Mouse (Mus musculus) embryonic facial prominence, embryonic 11.5 days (tissue): ENCODE measurements around the gene Eepd1. TPM values are rescaled to one million over a fixed set of nuclear protein-coding genes. Genes with fewer than 3 reads are reported as not detected.

Experiments used
- ATAC-seq: fragments of 200-750 bp; cut with Nextera tagmentation; replicated peaks from 2 replicates; pipeline ENCODE4 v1.8.0; 2017; ENCODE audit warnings: low read depth; ENCODE audit not compliant: insufficient number of reproducible peaks, low FRiP score, low TSS enrichment
- DNase-seq: peaks from one replicate; pipeline ENCODE4 v3.0.0-alpha.2; 2015; ENCODE audit warnings: low spot score
- H3K27ac ChIP-seq: fragments of 300-500 bp; sonication (generic); replicated peaks from 2 replicates; pipeline ENCODE4 v1.5.1; 2014; ENCODE audit warnings: mild to moderate bottlenecking, low read depth, low read length, control low read depth
- H3K27me3 ChIP-seq: fragments of 300-500 bp; sonication (generic); 2 replicates; pipeline ENCODE4 v1.6.1; 2014; ENCODE audit warnings: mild to moderate bottlenecking, low read length, moderate library complexity, mixed read lengths; ENCODE audit not compliant: control insufficient read depth, insufficient read depth
- H3K36me3 ChIP-seq: fragments of 300-500 bp; sonication (generic); replicated peaks from 2 replicates; pipeline ENCODE4 v1.6.1; 2014; ENCODE audit warnings: low read depth, mild to moderate bottlenecking, low read length, moderate library complexity, mixed read lengths; ENCODE audit not compliant: control insufficient read depth, insufficient read depth
- H3K4me1 ChIP-seq: fragments of 300-500 bp; sonication (generic); 2 replicates; pipeline ENCODE4 v1.6.1; 2014; ENCODE audit warnings: low read length, mixed read lengths; ENCODE audit not compliant: control insufficient read depth, insufficient read depth
- H3K4me2 ChIP-seq: fragments of 300-500 bp; sonication (generic); 2 replicates; pipeline ENCODE4 v1.6.1; 2014; ENCODE audit warnings: low read depth, mild to moderate bottlenecking, control low read depth, low read length, moderate library complexity
- H3K4me3 ChIP-seq: fragments of 300-500 bp; sonication (generic); 2 replicates; pipeline ENCODE4 v1.5.1; 2014; ENCODE audit warnings: low read depth, low read length, control low read depth
- H3K9ac ChIP-seq: fragments of 300-500 bp; sonication (generic); replicated peaks from 2 replicates; pipeline ENCODE4 v1.6.1; 2014; ENCODE audit warnings: mild to moderate bottlenecking, control low read depth, low read length
- H3K9me3 ChIP-seq: fragments of 300-500 bp; sonication (generic); replicated peaks from 2 replicates; pipeline ENCODE4 v1.6.1; 2016; ENCODE audit warnings: mild to moderate bottlenecking, low read length, inconsistent platforms, mixed read lengths; ENCODE audit not compliant: control insufficient read depth
- WGBS: fragments of 180-500 bp; shearing (Covaris S2); extraction: QIAGEN DNeasy Blood & Tissue Kit; methylation state at CpG from one replicate; pipeline ENCODE4 v1.1.7; 2014; 5-methylcytosine and 5-hydroxymethylcytosine counted together
- polyA plus RNA-seq: library from polyadenylated mRNA; unstranded; fragments of >200 nt; fragmentation: Nextera tagmentation; extraction: Ambion mirVana; gene quantifications from 2 replicates; pipeline ENCODE4 v1.2.1, GENCODE M21; 2014

The Eepd1 gene
- polyA plus RNA-seq, 1 experiment from 2014 or later = 16.1 TPM

DNA sequence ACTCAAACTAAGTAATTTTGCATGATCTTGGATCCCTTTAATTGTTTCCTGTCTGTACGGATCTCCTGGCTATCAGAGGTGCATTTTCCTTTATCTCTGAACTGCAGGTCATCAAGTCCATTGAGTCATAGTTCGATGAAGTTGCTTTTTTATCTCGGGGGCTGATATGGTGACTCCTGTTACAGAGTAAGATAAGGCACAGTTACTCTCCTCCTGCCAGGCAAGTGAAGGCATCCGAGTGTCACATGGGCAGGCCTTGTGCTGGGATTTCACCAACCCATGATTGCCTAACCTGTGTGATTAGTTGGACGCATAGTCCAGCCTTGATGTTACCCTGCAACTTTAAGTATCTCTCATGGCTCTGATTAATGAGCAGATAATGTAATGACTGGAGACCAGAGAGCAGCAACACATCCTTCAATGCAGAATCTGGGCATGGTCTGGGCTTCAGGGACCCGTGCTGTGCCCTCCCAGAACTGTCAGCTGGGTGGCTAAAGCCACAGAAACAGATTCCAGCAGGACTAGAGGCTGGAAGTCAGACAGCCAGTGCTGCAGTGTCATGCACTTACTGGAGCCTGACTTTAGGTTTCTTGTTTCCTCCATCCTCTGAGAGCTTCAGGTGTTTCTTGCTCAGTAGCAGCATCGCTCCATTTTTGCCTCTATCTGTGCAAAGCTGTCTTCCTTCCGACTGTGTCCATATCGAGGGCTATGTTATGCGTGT is 20.4 kb upstream of the Eepd1 start:
- no peak overlapping the region for H3K9ac ChIP-seq
- H3K36me3 ChIP-seq = no peaks in the 10 kb centered on the region
- H3K4me2 ChIP-seq = no peak overlapping the region
- H3K27ac ChIP-seq = no peak overlapping the region
- H3K4me1 ChIP-seq = no peaks in the 10 kb centered on the region
- no peak overlapping the region for H3K4me3 ChIP-seq
- H3K27me3 ChIP-seq = no peaks in the 10 kb centered on the region
- 88% methylated on average over 10 of the region's 10 CpGs for WGBS
- ATAC-seq (no peak), DNase-seq (no peak)
- no peaks in the 10 kb centered on the region for H3K9me3 ChIP-seq

DNA sequence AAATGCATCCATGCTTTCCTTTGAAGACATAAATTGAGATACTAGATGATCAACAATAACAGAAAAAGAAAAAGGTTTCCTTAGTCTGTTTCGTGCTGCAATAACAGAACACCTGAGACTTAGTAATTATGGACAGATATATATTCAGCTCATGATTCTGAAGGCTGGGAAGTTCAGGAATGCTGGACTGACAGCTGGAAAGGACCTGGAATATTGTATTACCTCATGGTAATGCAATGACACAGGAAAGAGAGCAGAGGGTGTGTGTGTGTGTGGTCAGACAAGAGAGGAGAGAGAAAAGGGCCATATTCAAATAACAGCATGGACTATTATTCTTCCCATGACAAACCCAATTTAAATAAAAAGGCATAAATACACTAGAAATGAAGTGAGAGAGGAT is 17.0 kb upstream of the Eepd1 start:
- no peaks in the 10 kb centered on the region for H3K36me3 ChIP-seq
- H3K27me3 ChIP-seq = no peaks in the 10 kb centered on the region
- H3K9me3 ChIP-seq = no peaks in the 10 kb centered on the region
- no peak overlapping the region for H3K4me2 ChIP-seq
- H3K4me1 ChIP-seq = no peaks in the 10 kb centered on the region
- 91% methylated on average over 1 of the region's 1 CpGs for WGBS
- DNase-seq (no peak), ATAC-seq (no peak)
- no peak overlapping the region for H3K27ac ChIP-seq
- no peak overlapping the region for H3K4me3 ChIP-seq
- no peak overlapping the region for H3K9ac ChIP-seq

DNA sequence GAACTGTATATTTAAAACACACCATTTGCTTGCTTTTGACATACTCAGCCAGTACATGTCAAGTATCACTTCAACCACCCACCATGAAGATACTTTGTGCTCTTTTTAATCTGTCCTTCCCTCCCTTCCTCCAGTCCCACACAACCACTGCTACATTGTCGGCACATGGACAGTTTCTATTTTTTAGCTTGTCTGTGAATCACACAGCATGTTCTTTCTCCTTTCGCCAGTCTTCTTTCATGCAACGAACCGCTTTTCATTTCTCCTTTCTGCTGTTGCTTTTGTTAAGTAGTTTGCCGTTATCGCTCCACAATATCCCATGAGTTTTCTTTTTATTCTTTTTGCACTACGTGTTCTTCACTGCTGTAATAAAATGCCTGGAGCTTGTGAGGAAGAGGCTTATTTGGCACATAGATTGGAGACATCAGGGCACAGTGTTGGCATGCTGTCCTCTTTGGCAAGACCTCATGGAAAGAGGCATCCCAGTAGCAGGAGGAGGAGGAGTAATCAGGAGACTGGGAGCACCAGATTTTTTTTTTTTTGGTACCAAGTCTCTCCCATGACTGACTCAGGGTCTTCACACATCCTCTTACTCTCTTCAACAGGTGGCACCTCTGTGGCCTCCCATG is 1.8 kb upstream of the Eepd1 start:
- H3K4me1 ChIP-seq = no peaks in the 10 kb centered on the region
- no peak overlapping the region for H3K4me2 ChIP-seq
- DNase-seq (no peak), ATAC-seq (no peak)
- no peak overlapping the region for H3K4me3 ChIP-seq
- no peaks in the 10 kb centered on the region for H3K36me3 ChIP-seq
- H3K27me3 ChIP-seq = no peaks in the 10 kb centered on the region
- no peak overlapping the region for H3K9ac ChIP-seq
- 96% methylated on average over 7 of the region's 7 CpGs for WGBS
- no peaks in the 10 kb centered on the region for H3K9me3 ChIP-seq
- no peak overlapping the region for H3K27ac ChIP-seq

DNA sequence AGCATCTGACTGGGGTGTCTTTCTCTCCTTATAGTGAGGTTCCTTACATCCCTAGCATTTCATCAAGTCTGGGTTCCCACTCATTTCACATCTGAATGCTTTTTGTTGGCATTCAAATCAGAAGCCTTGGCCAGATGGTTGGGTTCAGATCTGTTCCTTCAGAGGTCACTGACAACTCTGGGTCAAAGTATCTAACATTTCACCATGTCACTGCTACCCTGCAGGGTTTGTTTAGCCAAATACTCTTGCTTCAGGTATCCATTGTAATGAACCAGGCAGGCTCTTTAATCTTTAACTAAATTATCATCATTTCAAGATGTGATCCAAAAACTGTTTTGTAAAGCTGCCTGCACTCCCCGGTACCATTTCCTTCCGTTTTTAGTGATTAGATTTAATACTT is 671 bp upstream of the Eepd1 start:
- H3K9ac ChIP-seq = no peak overlapping the region
- no peaks in the 10 kb centered on the region for H3K36me3 ChIP-seq
- ATAC-seq (no peak), DNase-seq (peak; percentile 33)
- H3K9me3 ChIP-seq = no peaks in the 10 kb centered on the region
- no peak overlapping the region for H3K4me3 ChIP-seq
- peak overlapping the region; percentile 53; the same call in 1 of the 2 replicates for H3K27ac ChIP-seq
- WGBS = 51% methylated on average over 2 of the region's 2 CpGs
- no peaks in the 10 kb centered on the region for H3K27me3 ChIP-seq
- H3K4me2 ChIP-seq = no peak overlapping the region
- no peaks in the 10 kb centered on the region for H3K4me1 ChIP-seq

DNA sequence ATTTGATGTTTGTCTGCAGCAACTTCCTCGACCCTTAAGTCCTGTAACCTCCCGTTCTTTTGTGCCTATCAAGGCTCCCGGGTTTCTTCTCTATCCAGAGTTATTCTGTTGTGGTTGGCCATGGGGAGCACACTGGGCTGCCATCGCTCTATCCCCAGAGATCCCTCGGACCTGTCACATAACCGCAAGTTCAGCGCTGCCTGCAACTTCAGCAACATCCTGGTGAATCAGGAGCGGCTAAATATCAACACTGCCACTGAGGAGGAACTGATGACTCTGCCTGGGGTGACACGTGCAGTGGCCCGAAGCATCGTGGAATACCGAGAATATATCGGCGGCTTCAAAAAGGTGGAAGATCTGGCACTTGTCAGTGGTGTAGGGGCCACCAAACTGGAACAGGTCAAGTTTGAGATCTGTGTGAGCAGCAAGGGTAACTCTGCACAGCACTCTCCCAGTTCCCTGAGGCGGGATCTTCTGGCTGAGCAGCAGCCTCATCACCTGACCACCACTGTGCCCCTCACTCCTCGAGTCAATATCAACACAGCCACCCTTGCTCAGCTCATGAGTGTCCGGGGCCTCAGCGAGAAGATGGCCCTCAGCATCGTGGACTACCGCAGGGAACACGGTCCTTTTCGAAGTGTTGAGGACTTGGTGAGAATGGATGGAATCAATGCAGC is 1.1 kb downstream of the Eepd1 start:
- WGBS = 47% methylated on average over 22 of the region's 22 CpGs
- Histone ChIP-seq H3K27ac (no peak overlapping the region), H3K4me1 (no peaks in the 10 kb centered on the region), H3K9me3 (no peaks in the 10 kb centered on the region), H3K4me3 (peak overlapping the region; percentile 70), H3K4me2 (peak overlapping the region; percentile 84), H3K36me3 (no peaks in the 10 kb centered on the region), H3K9ac (no peak overlapping the region; the same call in 1 of the 2 replicates), H3K27me3 (no peaks in the 10 kb centered on the region)
- no peak for DNase-seq
- ATAC-seq = no peak

DNA sequence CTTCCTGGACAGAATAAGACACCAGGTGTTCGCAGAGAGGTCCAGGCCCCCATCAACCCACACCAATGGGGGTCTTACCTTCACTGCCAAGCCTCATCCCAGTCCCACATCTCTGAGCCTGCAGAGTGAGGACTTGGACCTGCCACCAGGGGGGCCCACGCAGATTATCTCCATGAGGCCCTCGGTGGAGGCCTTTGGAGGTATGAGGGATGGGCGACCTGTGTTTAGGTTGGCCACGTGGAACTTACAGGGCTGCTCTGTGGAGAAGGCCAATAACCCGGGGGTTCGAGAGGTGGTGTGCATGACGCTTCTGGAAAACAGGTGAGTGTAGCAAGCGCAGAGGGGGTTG is 1.6 kb downstream of the Eepd1 start:
- no peaks in the 10 kb centered on the region for H3K9me3 ChIP-seq
- no peak overlapping the region for H3K27ac ChIP-seq
- no peak for DNase-seq
- peak overlapping the region; percentile 84 for H3K4me2 ChIP-seq
- H3K27me3 ChIP-seq = no peaks in the 10 kb centered on the region
- no peaks in the 10 kb centered on the region for H3K36me3 ChIP-seq
- no peak for ATAC-seq
- no peak overlapping the region for H3K9ac ChIP-seq
- WGBS = 86% methylated on average over 9 of the region's 9 CpGs
- H3K4me1 ChIP-seq = no peaks in the 10 kb centered on the region
- H3K4me3 ChIP-seq = no peak overlapping the region; the same call in 1 of the 2 replicates

DNA sequence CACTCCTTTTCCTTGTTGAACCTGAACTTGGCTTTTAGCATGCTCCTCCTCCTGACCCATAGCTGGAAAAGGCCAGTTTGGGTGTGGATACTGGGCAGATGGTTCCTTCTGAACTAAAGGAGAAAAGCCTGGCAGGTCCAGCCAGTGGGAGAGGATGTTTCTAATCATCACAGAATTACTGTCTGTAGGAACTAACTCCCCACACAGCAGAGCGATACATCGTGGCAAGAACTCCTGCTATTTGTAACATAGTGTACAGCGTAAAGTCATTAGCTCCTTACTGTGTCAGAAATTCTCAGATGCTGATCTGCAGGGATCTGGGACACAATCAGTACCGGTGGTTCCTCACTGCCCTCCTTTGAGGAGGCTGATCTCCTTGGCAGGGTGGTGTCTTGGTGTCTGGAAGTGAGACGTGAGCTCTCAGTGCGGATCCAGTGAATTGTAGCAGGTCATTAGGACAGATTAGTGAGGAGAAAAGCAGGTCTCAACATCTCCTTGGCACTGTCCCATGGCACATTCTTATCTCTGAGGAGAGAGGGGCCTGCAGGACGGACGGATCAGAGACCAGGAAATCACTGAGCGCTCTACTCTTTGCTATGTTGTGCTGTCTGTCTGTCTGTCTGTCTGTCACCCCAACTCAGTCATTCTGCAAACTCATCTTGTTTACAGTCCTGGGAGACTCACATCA is 2.7 kb downstream of the Eepd1 start:
- no peak for DNase-seq
- 78% methylated on average over 9 of the region's 9 CpGs for WGBS
- no peak for ATAC-seq
- Histone ChIP-seq H3K36me3 (no peaks in the 10 kb centered on the region), H3K4me1 (no peaks in the 10 kb centered on the region), H3K4me3 (peak overlapping the region; percentile 15; the same call in 1 of the 2 replicates), H3K9me3 (no peaks in the 10 kb centered on the region), H3K9ac (peak overlapping the region; percentile 18; the same call in 1 of the 2 replicates), H3K4me2 (peak overlapping the region; percentile 25), H3K27ac (no peak overlapping the region), H3K27me3 (no peaks in the 10 kb centered on the region)
